Mouse (Mus musculus) 3134 (cell line): Measurements from ENCODE around the gene Hsd17b11.
A peak's percentile ranks its signal among the peaks of the same experiment; 100 is the strongest.
"Not testable (repeated sequence)": the region's sequence is repeated elsewhere in the genome, so short reads cannot be mapped to it uniquely, and the experiment has no call there.

ENCODE experiments used
- DNase-seq: peaks from one replicate; pipeline ENCODE4 v3.0.0-alpha.2; 2011; ENCODE audit warnings: low spot score; ENCODE audit not compliant: insufficient read length; ENCODE audit errors: extremely low read depth

Gene Hsd17b11

DNA sequence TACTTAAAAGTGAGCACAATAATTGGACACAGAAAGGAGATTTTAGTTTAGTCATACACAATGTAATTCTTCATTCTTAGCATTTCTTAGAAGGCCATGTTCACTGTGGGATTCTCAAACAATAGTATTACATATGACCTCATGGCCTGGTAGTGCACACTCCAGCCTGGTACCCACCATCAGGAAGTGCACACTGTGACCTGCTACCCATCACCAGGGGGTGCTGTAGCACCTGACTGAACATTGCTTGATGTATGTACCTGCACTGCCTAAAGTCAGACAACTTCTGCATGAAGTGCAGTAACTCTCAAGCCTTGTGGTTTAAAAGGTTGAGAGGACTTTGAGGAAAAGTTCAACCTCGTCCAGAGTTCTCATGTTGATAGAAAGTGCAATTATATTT is 28.1 kb downstream of the Hsd17b11 start:
- no peak for DNase-seq

DNA sequence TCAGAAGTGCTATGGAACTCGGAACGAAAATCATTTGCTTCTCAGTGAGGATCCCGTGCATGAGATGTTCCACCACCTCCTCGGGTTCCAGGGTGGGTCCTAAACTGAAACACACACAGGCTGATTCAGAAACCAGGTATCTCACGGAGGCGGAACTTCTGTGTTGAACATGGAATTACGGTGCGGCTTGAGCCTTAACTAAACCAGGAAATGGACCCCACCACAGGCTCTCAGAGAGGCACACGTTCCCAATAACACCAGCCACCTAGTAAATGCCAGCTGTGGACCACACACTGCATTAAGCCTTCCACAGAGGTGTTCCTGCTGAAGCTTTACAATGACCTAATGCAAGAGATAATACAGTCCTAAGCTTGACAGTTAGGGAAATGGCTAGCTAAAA is 28.9 kb downstream of the Hsd17b11 start:
- DNase-seq: no peak

GRCm38 (mm10) chr5:103980705-103981560 is 40.8 kb downstream of the Hsd17b11 start:
- DNase-seq: no peak

DNA sequence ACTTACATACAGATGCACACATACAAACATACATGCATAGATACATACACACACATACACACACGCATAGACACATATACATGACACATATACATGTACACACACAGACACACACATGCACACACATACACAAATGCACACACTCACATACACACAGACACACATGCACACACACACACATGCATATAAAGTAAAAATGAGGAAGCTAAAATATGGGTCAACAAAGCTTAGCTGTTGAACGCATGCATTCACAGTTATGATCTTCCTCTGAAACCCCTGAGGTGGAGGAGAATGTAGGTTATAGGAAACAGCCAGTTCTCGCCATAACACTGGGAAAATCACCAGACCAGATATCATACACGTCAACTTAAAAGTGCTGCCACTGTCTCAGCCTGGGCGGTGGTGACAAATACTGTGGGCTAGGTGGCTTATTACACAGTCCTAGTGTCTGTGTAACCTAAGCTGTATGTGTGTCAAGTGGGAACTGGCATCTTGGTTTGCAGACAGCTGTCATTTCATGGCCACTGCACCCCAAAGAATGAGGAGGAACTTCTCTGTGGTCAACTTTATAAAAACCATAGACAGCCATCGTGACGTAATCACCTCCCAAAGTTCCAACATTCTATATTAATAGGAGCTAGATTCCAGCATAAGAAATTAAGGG is 43.7 kb downstream of the Hsd17b11 start:
- DNase-seq: no peak

DNA sequence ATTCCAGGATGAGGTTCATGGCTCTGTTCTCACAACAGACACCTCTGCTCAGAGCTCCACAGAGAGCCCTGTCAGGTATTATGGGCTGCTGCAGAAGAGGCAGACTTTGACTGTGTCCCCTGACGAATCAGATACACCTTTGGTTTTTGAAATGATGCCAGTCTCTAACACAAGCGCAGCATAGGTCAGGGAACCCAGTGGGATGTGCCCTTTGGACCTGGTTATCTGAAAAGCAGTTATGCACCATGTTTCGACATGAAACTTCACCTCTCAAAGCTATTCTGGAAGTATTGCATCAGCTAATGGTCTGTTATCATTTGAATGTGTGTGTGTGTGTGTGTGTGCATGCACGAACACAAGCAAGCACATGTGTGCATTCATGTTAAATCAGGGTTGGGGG is 44.4 kb downstream of the Hsd17b11 start, which contains the start of gene Hsd17b13:
Gene Hsd17b13, minus strand, starts transcription at position 114 of the 400 bp plus-strand sequence.
- no peak for DNase-seq

DNA sequence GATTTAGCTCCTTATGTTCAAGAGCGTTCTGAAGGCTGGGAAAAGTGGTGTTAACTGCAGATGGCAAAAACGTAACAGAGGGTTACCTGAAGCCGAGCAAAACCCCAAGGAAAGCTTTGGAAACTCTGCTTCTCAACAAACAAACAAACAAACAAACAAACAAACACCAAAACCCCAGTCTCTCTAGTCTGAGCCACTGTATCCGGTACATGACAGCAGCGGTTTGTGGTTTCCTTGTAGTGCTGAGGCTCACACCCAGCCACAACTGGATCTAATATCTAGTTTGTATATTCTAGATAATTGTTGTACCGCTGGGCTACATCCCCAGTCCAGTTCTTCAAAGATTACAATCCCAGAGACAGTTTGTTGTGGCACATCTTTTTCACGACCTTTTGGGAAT is 46.0 kb downstream of the Hsd17b11 start:
- DNase-seq: no peak

- no peak for DNase-seq
Observed at GRCm38 (mm10) chr5:103972801-103973200, 48.9 kb downstream of the Hsd17b11 start.

DNA sequence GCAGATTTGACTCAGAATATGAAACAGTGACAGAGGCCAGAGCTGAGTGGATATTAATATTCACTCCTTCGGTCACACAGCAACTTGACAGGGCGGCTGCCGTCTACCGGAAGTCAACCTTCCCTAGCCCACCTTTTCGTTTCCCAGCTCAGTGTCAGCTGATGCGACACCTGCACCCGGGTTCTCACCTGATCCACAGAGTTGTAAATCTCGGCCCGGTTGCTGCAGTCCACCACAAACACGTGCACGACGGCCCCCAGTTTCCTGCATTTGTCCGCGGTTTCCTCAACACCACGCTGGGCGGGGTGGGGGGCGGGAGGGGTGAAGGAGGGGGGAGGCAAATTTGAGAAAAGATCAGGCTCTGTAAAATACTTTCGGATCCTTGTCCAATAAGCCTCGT is 49.3 kb downstream of the Hsd17b11 start:
- DNase-seq: no peak

DNA sequence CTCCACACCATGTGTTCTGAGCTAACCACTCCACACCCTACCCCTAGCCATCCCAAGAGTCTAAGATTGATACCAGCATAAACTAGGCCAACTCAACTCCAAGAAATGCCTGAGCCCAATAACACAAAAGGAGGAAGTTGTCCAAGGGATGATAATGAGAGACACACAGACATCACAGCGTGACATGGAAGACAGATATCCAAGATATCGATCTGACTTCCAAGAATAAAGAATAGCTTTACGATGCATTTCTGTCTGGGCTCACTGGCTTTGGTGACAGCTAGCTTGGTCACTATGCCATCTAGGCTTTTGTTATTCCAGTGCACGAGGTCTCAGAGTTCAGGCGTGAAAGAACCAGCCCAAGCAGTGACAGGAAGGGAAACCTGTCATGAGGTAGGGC is 50.7 kb downstream of the Hsd17b11 start:
- DNase-seq: no peak

GRCm38 (mm10) chr5:103962935-103963429 is 58.7 kb downstream of the Hsd17b11 start:
- DNase-seq: no peak

GRCm38 (mm10) chr5:103954638-103955037 is 67.1 kb downstream of the Hsd17b11 start:
- DNase-seq: no peak

GRCm38 (mm10) chr5:103953135-103954083 is 68.3 kb downstream of the Hsd17b11 start:
- DNase-seq: peak; percentile 71

GRCm38 (mm10) chr5:103950138-103950537 is 71.6 kb downstream of the Hsd17b11 start:
- not testable (repeated sequence) for DNase-seq

DNA sequence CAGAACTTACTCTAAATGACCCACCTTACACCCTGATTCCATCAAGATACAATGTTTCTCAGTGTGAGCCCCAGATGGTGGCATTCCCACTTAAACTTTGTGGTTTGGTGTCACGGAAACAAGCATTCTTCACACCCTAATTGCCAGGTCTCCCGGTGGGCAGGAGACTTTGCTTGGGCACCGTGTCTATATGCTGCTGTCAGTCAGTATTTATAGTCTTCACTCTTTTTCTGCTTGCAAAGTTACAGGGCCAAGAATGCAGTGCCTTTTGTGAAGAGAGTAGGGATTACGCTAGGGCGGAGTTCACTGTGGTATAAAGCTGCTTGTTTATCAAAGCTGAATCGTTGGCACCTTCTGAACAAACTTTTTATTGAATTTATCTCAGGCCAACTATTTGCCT is 78.5 kb downstream of the Hsd17b11 start:
- no peak for DNase-seq

- no peak for DNase-seq
Observed at GRCm38 (mm10) chr5:103939856-103940255, 81.9 kb downstream of the Hsd17b11 start.
